Mouse (Mus musculus) monocyte, adult 2 months (primary cell): ENCODE measurements around the gene Gm21721.
"Not testable (repeated sequence)": the region's sequence is repeated elsewhere in the genome, so short reads cannot be mapped to it uniquely, and the experiment has no call there.

Experiments
- DNase-seq, 2 experiments: peaks; one replicate each; pipeline ENCODE4 v3.0.0; 2022; ENCODE audit warnings: low spot score in 2 of 2, low read depth in 1 of 2

Gene Gm21721

DNA sequence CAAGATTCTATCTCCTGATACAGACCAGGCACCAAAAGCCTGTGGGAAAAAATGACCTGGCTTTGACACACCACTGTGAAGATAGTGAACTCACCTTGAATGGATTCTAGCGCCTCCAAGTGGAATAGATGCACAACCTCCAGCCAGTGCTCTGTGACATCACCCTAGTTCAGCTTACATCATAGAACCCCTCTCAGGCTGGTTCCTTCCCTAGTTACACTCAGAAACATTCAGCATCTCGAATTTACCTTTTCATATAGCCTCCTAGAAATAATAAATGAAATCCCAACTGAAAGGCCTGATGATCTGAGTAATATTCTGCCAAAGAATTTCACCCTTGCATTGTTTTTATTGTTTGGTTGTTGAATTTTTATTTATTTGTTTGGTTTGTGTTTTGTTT lies at the start of gene Gm21721:
Gene Gm21721, minus strand, starts transcription at position 101 of the 400 bp plus-strand sequence.
- DNase-seq: not testable (repeated sequence)
